Mouse (Mus musculus) kidney, adult 2 months (tissue): ENCODE measurements around the gene Sult4a1. TPM values are rescaled to one million over a fixed set of nuclear protein-coding genes. Genes with fewer than 3 reads are reported as not detected.

Source experiments
- DNase-seq: peaks from one replicate; pipeline ENCODE4 v3.0.0; 2021
- H3K27ac ChIP-seq: fragments of 200-500 bp; 2 replicates; pipeline ENCODE4 v1.5.1; 2012; ENCODE audit warnings: low read depth, low read length, control low read depth, inconsistent platforms; ENCODE audit not compliant: insufficient read depth
- H3K27me3 ChIP-seq: fragments of 200-500 bp; replicated peaks from 2 replicates; pipeline ENCODE4 v1.6.1; 2012; ENCODE audit warnings: mild to moderate bottlenecking, moderate library complexity, low read length, inconsistent platforms; ENCODE audit not compliant: control insufficient read depth, insufficient read depth
- H3K36me3 ChIP-seq: fragments of 200-500 bp; 2 replicates; pipeline ENCODE4 v1.6.1; 2012; ENCODE audit warnings: mild to moderate bottlenecking, moderate library complexity, low read length, inconsistent platforms; ENCODE audit not compliant: control insufficient read depth, insufficient read depth
- H3K4me1 ChIP-seq: fragments of 200-500 bp; 2 replicates; pipeline ENCODE4 v1.6.1; 2011; ENCODE audit warnings: low read length; ENCODE audit not compliant: control insufficient read depth, insufficient read depth
- H3K4me3 ChIP-seq: fragments of 200-500 bp; 2 replicates; pipeline ENCODE4 v1.5.1; 2011; ENCODE audit warnings: mild to moderate bottlenecking, low read depth, low read length, control low read depth; ENCODE audit not compliant: insufficient read depth
- CTCF ChIP-seq: fragments of 200-500 bp; conservative IDR thresholded peaks from 2 replicates; pipeline ENCODE4 v1.5.1; 2011; ENCODE audit warnings: low read depth, mild to moderate bottlenecking, control low read depth, low read length, moderate library complexity, mixed read lengths; ENCODE audit not compliant: insufficient read depth, insufficient read length
- POLR2A ChIP-seq: fragments of 200-500 bp; IDR thresholded peaks from one replicate; pipeline ENCODE4 v1.6.1; 2011; ENCODE audit warnings: low read depth, low read length, control low read depth
- WGBS: fragments of 180-500 bp; shearing (Covaris S2); methylation state at CpG from one replicate; pipeline ENCODE4 v1.1.7; 2018; 5-methylcytosine and 5-hydroxymethylcytosine counted together
- polyA plus RNA-seq: library from polyadenylated mRNA; depleted of rRNA; stranded (reverse); fragments of >200 nt; gene quantifications from 2 replicates; pipeline ENCODE4 v1.2.3, GENCODE M21; 2012

The Sult4a1 gene
- polyA plus RNA-seq, 1 experiment, result 1.5 TPM

GRCm38 (mm10) chr15:84074705-84075185 lies 30.8 kb downstream of the Sult4a1 start:
- Histone ChIP-seq H3K36me3 (no peaks in the 10 kb centered on the region), H3K27ac (no peak overlapping the region), H3K4me3 (no peak overlapping the region), H3K4me1 (no peaks in the 10 kb centered on the region), H3K27me3 (no peaks in the 10 kb centered on the region)
- no peak for TF ChIP-seq POLR2A
- 0 out of 2 replicates have a peak, but pooled peaks have one; percentile 8 for TF ChIP-seq CTCF
- WGBS, result 19% methylated on average over 17 of the region's 17 CpGs
- no peak for DNase-seq

DNA sequence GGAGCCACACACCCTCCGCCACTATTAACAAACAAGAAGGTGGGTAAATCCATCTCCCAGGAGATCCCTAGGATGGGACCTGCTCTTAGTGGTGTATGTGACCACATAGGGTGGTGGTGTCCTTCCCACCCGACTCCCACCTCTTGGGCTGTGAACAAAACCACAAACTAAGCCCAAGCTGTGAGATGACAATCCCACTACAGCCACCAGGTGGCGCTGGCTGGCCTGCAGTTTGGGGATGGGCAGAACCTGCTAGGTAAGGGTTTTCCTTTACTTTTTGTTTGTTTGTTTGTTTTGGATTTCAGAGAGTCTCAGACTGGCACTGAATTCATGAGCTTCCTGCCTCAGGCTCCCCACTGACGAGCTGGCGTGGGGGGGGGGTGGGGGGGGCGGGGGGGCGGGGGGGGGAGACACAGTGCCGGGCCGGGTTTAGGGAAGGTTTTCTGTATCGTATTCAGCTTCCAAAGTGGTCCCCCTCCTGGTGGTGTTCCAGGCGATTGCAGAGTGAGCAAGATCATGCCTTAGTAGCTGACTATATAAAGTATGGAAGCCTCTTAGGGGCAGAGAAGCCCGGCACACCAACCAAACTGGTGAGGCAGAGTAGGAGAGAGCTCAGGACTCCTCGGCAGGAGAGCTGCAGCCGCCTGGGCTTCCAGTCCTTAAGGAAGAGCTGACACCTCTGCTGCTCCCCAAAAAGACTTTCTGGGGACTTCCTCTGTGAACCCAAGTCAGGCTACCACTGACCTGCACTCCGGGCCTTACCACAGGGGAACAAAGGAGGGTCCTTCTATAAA lies 31.4 kb downstream of the Sult4a1 start:
- DNase-seq, result peak; percentile 49
- no peaks in the 10 kb centered on the region for H3K36me3 ChIP-seq
- 6% methylated on average over 15 of the region's 15 CpGs for WGBS
- no peak overlapping the region for H3K4me3 ChIP-seq
- H3K27ac ChIP-seq, result no peak overlapping the region
- TF ChIP-seq CTCF (peak; percentile 89), POLR2A (no peak)
- no peaks in the 10 kb centered on the region for H3K27me3 ChIP-seq
- no peaks in the 10 kb centered on the region for H3K4me1 ChIP-seq

- WGBS, result 25% methylated on average over 8 of the region's 8 CpGs
- H3K4me1 ChIP-seq, result no peaks in the 10 kb centered on the region
- no peaks in the 10 kb centered on the region for H3K36me3 ChIP-seq
- no peak overlapping the region for H3K27ac ChIP-seq
- H3K4me3 ChIP-seq, result no peak overlapping the region
- H3K27me3 ChIP-seq, result no peaks in the 10 kb centered on the region
- no peak for DNase-seq
- TF ChIP-seq CTCF, result no peak
Measured at GRCm38 (mm10) chr15:84073058-84073457, 32.5 kb downstream of the Sult4a1 start.

DNA sequence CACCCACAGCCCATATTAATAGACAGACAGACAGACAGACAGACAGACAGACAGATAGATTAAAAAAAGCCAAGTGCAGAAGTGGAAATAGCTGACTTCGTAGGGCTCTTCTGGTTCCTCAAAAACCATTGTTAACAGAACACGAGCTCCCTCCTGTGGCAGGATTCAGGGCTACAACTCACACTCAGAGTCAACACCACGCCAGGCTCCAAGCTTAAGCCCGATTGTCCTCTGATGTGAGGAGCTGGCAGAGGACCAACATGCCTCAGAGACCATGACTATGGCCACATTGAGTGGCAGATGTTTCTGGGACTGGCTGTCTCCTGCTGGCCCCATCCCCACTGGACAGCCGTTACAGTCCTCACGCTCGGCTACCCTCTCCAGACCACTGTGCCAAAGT lies 33.3 kb downstream of the Sult4a1 start:
- H3K4me1 ChIP-seq, result no peaks in the 10 kb centered on the region
- no peaks in the 10 kb centered on the region for H3K36me3 ChIP-seq
- peak; percentile 60 for TF ChIP-seq CTCF
- no peak for TF ChIP-seq POLR2A
- no peak overlapping the region for H3K4me3 ChIP-seq
- WGBS, result 31% methylated on average over 7 of the region's 7 CpGs
- H3K27ac ChIP-seq, result no peak overlapping the region
- H3K27me3 ChIP-seq, result no peaks in the 10 kb centered on the region
- DNase-seq, result peak; percentile 38

- Histone ChIP-seq H3K4me1 (no peaks in the 10 kb centered on the region), H3K27me3 (no peaks in the 10 kb centered on the region), H3K4me3 (no peak overlapping the region), H3K27ac (no peak overlapping the region), H3K36me3 (no peaks in the 10 kb centered on the region)
- TF ChIP-seq CTCF (no peak), POLR2A (no peak)
- no peak for DNase-seq
- 2% methylated on average over 13 of the region's 13 CpGs for WGBS
Measured at GRCm38 (mm10) chr15:84070116-84070676, 35.4 kb downstream of the Sult4a1 start.

DNA sequence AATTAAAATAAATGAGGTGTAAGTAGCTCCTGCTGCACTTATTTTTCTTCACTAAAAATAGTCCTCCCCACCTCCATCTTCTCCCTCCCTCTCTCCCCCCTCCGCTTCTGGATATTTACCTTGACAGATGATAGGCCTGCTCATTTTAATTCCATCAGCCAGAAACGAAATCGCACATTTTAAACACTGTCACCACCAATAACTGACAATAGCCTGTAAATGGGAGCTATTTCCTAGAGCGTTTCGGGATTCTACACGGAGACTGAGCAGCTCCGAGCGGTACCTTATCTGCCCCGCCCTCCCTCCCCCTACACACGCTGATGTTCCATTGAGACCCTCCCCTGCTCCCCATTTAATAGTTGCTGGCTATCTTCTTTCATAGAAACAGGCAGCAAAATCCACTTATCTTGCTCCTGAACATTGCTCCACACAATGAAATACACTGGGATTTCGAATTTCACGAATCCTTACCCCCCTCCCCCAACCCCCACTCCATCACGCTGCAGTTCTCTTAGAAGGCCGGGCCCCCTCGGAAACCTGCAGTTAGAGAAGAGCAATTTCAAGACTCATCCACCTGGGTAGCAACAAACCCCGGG lies 36.0 kb downstream of the Sult4a1 start:
- no peaks in the 10 kb centered on the region for H3K36me3 ChIP-seq
- no peak overlapping the region for H3K4me3 ChIP-seq
- 6% methylated on average over 16 of the region's 16 CpGs for WGBS

GRCm38 (mm10) chr15:84065701-84066100 lies 39.9 kb downstream of the Sult4a1 start:
- Histone ChIP-seq H3K27ac (no peak overlapping the region), H3K27me3 (no peaks in the 10 kb centered on the region), H3K4me1 (no peaks in the 10 kb centered on the region), H3K36me3 (no peaks in the 10 kb centered on the region), H3K4me3 (no peak overlapping the region)
- DNase-seq, result no peak
- 74% methylated on average over 4 of the region's 4 CpGs for WGBS
- TF ChIP-seq CTCF, result no peak
- no peak for TF ChIP-seq POLR2A

More for the DNA sequence above, 36.0 kb downstream of the Sult4a1 start:
- H3K27me3 ChIP-seq, result no peaks in the 10 kb centered on the region
- no peak for DNase-seq
- no peak for TF ChIP-seq CTCF
- no peak for TF ChIP-seq POLR2A
- H3K4me1 ChIP-seq, result no peaks in the 10 kb centered on the region
- H3K27ac ChIP-seq, result no peak overlapping the region
